Mouse (Mus musculus): ENCODE data around the gene Clnk.

The Clnk gene

DNA sequence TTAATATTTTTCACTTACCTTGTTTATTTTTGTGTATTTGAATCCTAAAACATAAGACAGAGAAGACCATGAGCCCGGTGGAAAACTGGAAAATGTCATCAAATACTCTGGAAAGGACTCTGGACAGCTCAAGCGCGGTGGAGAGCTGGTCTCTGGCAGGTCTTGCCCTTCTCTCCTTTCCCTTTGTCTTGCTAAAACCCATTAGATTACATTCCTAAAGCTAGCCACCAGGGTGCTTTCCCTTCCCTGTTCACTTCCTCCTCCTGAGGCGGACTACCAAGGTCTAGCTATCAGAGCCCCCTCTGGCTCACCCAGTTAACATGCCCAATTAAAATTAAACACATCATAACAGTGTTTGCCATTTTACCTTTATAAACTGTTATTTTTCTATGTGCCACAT lies 123.9 kb downstream of the Clnk start:
- DNase-seq (ENCODE audit: low spot score in 2 of 2): no peak

DNA sequence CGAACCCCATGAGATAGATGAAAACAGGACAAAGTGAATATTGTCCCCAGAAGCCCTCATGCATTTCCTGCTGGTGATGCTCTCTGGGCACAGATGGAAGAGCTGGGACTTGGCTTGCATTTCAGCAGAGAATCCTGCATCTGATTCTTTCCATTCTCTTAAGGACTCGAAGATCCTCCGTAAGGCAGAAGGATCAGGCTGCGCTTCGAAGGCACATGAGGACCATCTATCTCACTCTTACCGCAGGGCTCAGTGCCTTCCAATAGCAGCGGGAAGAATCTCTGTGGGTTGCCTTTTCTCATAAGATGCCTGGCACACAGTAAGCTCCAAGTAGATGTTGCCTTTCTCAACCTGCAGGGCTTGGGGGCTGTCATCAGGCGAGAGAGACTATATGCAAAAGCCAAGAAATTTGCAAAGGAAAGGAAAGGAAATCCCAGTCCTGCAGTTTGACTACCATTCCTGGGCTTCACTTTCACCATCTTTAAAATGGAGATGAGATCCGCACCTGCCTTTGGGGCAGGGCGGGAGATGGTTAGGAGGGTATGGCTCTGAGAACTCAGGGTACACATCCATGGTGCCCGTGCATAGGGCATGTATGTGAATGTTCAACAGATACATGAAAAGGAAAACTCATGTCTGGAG lies 167.6 kb downstream of the Clnk start:
- DNase-seq (ENCODE audit: low spot score in 2 of 2): no peak

DNA sequence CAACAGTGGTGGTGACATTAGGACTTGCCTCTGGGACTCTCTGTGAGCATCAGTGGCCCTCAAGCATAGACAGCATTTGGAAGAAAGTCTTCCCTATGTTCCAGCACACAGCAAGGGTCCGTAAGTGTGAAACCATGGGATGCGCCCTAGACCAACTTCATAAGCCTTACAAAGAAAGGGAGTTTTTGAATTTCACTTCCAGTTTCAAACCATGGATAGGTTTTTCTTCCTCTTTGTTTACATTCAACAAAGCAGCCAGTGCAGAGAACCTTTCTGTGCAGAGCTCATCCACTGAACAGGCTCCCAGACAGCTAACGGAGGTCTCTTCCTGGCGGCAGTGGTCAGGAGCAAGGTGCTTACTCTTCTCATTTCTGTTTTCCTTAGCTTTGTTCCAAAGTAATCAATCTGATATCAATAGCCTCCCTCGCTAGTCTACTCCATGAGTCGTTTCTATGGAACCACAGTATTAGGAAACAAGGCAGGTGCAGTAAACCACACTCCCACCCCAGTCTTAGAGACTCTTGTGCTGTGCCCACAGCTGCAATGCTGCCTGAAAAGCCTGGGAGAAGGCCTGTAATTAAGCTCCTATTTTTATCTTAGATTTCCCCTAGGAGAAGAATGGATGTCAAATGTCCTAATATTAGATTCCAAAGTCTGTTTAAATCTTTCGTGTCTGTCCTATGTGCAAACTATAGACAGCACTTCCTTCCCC lies 169.1 kb downstream of the Clnk start:
- no peak for DNase-seq (ENCODE audit: low spot score in 2 of 2)

DNA sequence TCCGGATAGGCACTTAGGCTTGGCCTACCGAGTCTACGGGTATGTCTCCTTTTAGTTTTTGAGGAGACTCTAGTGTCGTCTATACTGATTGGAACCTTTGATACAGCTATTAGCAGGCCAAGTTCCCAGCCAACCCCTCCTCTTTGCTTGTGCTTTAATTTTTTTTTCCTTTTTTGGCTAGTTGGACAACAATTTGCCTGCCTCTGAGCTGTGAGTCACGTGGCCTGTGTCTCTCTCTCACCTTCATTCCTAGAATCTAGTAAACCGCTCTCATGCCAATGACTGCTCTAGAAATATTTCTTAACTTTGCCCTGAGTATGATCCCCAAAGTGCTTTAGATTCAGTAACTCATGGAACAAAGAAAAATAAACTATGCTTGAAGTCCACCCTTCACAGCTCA lies 173.7 kb downstream of the Clnk start:
- no peak for DNase-seq (ENCODE audit: low spot score in 2 of 2)

DNA sequence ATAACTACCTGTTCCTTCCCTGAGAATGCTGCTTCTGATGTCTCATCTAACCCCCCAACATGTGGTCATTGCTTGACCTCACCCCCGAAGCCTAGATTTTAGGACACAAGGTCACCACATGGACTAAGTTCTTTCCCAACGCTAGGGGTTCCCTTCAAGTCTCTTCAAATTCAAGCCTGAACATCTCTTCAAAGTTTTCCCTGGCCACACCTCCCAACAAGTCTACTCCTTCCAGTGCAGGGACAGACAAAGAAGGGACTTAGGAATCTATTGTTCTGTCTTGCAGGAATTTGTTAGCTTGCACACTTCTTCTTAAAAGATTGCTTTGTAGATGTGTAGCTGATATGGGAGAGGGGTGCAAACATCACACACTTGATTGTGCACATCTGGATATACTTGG lies 174.5 kb downstream of the Clnk start:
- no peak for DNase-seq (ENCODE audit: low spot score in 2 of 2)

DNA sequence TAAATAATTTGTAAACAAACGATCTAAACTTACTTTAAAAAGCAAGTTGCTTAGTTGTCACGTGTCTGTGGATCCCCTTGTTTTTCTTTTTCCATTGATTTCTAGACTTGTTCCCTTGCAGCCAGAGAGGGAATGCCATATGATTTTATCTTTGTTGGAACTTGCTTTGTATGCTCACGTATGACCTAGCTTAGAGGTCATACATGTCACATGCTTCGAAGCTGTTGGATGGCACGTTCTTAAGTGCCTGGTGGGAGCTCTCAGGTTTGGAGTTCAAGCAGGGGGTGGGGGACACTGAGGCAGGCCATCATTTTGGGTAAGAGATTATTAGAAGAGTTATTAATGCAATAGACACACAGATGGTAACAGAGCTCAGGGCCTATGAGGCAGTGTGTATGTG lies 178.1 kb downstream of the Clnk start:
- no peak for DNase-seq (ENCODE audit: low spot score in 2 of 2)

DNA sequence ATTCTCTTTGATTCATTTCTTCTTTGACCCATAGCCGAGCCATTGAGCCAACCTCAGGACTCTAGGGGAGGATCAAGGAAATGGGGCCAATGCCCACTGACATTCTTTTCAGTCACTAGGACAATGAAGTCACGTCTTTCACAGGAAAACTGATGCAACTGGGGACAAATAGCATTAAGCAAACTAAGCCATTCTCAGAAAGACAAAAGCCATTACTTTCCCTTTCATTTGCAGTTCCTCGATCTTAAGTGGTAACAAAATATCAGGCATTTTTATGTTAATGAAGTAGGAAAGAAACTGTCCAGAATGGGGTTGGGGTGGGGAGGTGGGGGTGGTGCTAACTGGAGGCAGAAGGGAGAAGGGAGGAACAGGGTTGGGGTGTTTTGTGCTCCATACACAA lies 178.6 kb downstream of the Clnk start:
- DNase-seq (ENCODE audit: low spot score in 2 of 2): no peak

DNA sequence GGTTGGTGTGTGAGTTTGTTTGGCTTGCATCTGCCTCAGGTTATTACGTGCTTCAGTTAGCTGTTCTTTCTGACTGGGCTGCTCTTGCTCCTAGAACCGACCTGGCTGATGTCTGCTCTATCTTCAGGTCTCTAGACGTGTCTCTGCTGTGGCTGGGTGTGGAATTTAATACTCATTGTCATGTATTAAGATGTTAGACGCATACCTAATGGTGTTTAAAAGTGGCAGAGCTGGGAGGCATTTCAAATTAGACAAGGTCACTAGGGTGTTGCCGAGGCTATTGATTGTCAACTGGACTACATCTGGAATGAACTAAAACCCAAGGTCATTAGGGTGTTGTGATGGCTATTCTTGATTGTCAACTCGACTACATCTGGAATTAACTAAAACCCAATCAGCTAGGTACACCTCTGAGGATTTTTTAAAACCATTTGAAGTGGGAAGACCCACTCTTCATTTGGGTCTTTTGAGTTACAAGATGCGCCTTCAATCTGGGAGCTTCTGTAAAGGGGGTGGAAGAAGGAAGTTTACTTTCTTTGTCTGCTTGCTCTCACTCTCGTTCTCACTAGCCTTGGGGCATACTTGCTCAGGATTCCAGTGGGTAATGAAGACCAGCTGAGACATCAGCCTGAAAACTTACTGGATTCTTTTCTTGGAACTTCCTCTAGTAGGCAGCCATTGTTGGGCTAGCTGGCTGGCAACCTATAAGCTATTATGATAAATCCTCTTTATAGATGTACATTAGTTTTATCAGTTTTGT lies 179.8 kb downstream of the Clnk start:
- DNase-seq (ENCODE audit: low spot score in 2 of 2): no peak

DNA sequence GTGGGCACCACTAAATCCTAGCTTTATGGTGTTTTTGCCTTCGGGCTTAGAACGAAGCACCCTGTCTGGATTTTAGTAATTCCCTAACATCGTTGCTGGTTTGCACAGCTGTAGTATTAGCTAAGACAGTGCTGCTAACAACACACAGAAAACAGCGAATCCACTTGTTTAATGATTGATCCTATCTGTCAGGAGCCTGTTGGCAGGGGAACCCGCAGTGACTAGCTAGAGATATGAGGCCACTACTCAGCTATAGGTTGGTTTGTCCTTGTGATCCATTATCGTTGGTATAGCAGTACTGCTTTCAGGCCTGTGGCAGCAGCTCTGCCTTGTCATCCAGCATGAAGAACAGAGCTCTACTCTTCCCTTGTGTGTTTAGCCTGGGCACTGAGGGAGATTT lies 183.8 kb downstream of the Clnk start:
- no peak for DNase-seq (ENCODE audit: low spot score in 2 of 2)

DNA sequence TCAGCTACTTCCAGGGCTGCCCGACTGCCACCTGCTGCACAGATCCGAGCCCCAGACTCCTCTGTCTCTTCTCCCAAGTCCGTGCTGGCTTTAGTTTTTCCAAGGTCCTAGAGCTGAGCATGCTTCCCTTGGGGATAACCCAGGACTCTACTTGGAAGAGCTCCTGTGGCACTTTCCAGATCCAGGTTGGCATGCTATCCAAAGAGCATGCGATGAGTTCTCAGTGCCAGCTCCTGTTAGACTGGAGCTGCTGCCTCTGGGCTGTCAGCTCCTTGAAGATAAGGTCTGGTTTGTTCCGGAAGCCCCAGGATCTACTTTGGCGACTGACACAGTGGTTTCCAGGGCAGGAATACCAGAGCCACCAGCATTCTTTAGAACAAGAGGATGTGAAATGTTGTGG lies 187.4 kb downstream of the Clnk start:
- no peak for DNase-seq (ENCODE audit: low spot score in 2 of 2)

DNA sequence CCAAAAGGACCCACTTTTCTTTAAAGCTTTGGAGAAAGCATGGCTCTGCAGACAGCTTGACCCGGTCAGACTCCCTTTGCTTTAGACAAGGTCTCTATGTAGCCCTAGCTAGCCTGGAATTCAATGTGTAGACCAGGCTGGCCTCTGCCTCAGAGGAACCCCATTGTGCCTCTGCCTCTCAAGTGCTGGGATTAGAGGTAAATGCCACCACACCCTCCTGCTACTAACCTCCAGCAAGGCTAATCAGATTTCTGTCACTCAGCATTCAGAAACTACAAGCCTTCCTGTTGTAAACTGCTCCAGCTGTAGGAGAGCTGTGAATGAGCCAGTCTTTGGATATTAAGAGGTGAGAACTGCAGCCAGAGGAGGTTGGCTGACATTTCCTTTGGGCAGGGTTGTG lies 188.9 kb downstream of the Clnk start:
- no peak for DNase-seq (ENCODE audit: low spot score in 2 of 2)

DNA sequence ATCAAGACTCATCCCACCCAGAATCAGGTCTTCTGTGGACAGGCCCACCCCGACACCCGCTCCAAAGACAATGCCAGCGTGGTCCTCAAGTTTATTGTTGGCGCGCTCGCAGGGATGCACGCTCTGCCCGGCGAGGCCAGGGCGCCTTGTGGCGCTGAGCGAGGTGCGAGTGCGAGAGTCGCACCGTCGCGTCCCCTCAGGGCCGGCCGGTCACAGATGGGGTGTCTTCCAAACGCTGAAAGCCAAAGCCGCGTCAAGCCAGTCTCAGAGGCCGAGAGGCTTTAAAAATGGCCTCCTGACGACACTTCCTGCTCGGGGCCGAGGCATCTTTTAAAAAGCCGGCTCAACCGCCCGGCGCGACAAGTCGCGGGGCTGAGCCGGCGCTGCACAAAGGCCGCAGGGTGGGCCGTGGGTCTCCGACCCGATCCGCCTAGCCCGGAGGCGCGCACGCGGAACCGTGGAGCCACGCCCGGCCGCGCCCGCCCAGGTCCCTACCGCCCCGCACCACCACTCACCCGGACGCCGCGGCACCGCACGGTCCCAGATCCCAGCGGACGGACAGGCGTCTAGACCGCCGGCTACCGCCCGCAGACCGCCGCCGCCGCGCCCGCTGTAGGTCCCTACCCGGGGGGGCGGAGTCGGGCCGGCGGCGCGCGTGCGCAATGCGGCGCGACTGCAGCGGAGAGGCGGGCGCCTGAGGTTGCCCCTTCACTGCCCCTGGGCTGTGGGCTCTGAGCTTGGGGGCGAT lies 192.3 kb downstream of the Clnk start, which contains the start of gene Zfp518b:
TSS of gene Zfp518b (minus strand) at position 663 of the 748 bp plus-strand sequence.
- peak; percentile 46 to 75 for DNase-seq (ENCODE audit: low spot score in 2 of 2)

DNA sequence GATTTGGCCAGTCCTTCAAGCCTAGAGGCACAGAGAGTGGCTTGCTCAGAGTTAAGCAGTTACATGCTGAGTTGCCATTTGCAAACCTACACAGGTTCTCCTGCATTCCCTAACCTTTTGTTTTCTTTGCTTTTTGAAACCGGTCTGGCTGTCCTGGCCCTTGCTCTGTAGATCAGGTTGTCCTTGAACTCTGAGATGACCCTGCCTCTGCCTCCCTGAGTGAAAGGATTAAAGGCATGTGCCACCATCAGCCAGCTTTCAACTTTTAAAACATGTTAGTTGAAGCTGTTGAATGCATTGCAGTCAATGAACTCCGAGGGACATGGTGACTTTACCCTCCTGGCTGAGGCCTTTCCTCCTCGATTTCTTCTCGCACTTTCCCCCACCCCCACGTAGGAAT lies 217.8 kb downstream of the Clnk start:
- DNase-seq (ENCODE audit: low spot score in 2 of 2): no peak
